Mouse (Mus musculus): ENCODE data around the gene Mageb16.

Gene Mageb16

DNA sequence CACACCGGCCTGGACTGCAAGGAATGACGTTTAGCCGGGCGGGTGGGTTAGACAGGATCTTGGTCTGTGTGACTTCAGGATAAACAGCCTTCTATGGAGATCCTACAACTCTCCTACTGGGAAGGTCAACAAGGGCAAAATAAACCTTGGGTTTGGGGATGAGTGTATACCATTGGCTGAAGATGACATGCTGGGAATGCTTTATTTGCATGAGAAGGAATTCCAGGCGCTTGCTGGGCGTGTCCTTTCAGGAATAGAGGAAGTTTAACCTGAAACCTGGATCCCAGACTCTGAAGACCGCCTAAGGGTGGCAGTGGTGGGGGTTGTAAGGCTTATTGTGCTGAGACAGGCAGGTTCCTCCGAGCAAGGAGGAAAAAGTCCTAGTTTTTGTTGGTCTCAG is at the start of gene Mageb16:
Gene Mageb16 (minus strand): TSS at position 25 of the 400 bp plus-strand sequence.
- DNase-seq (ENCODE audit: low read depth): no peak

DNA sequence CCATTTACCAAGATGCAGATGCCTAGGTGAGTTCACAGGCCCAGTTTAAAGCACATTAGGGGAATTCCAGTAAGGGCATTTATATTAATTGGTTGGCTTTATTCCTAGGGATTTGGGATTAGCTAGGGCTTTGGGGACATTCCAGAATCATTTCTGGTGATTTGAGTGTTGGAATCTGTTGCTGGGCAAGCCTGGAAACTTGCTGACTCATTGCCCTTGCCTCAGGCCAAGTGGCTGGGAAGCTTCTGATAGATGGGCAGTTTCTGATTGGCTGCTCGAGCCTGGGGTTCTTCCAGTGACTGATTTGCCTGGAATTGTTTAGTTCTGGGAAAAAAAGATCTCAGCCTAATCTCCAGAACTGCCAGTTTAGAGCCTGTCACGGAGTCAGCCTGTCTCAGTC is 20.1 kb downstream of the Mageb16 start:
- DNase-seq (ENCODE audit: low read depth): no peak

DNA sequence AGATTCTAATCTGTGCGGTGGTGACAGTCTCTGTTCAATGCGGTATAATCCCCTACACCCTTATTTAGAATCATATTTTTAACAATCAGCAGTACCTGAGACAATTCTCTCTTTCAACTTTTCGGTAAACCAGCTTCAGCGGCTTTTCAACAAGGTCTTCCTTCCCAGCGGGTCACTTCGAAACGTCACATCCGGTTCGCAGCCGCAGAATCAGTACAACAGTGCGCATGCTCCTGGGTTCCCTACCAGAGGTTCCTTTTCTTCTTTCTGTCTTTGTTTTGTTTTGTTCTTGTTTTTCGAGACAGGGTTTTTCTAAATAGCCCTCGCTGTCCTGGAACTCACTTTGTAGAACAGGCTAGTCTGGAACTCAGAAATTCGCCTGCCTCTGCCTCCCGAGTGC is 35.8 kb downstream of the Mageb16 start:
- no peak for DNase-seq (ENCODE audit: low read depth)

DNA sequence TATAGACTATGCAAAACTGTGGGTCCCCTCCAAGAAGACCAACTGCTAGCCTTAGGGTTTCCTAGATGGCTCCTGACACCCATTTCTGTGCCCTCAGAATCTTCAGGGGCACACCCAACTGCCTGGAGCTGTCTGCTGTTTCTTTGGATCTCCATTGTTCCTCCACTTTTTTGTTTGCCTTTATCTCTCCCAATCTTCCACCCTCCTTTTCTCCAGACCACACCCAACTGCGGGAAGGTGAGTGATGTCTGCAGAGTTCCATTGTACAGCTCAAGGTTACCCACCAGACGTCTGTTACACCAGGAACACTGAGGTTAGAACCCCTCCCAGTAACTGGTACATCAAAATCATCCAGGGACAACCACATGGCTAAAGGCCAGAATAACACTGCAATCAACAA is 64.8 kb downstream of the Mageb16 start:
- DNase-seq (ENCODE audit: low read depth): no peak
